8 mouse cellular contexts compared by ENCODE assay signal in genomic region chr2:180222250-180222649, GRCm38 (mm10). TPM values are rescaled to one million over a fixed set of nuclear protein-coding genes. Genes with fewer than 3 reads are reported as not detected.
DNase-seq lines count a peak whose midpoint lies in the region; ATAC-seq lines count a peak whose summit lies in the region.

No protein-coding gene starts in this region.

- H3K9ac ChIP-seq in hindbrain, embryonic 11.5 days (ENCODE audit: low read depth, low read length): no peak overlapping the region
- H3K9ac ChIP-seq in liver, embryonic 12.5 days: no peak overlapping the region

- DNase-seq in CD4-positive, CD25-positive, alpha-beta regulatory T cell, adult 2 months (ENCODE audit: low read depth, low spot score): peak; percentile 18
- peak; percentile 96 for DNase-seq in ZHBTc4 (ENCODE audit: low read depth, low spot score)
- DNase-seq in hindbrain, embryonic 11.5 days (ENCODE audit: low spot score): peak; percentile 52
- DNase-seq in cerebellum, adult 9-10 months: no peak

- WGBS in hindbrain, embryonic 11.5 days: 16% methylated on average over 6 of the region's 6 CpGs
- 32% methylated on average over 6 of the region's 6 CpGs for WGBS in liver, embryonic 12.5 days (ENCODE audit: insufficient replicate concordance)

- peaks cover 9% of the 10 kb centered on the region; the same call in 1 of the 2 replicates for H3K4me1 ChIP-seq in hindbrain, embryonic 11.5 days (replicated peaks; ENCODE audit: control insufficient read depth, insufficient read depth, low read length)
- peaks cover 37% of the 10 kb centered on the region for H3K4me1 ChIP-seq in liver, embryonic 12.5 days

- H3K36me3 ChIP-seq in hindbrain, embryonic 11.5 days (ENCODE audit: control insufficient read depth, insufficient read depth, low read length): no peaks in the 10 kb centered on the region
- H3K36me3 ChIP-seq in liver, embryonic 12.5 days: no peaks in the 10 kb centered on the region

- H3K4me3 ChIP-seq in hindbrain, embryonic 11.5 days (ENCODE audit: low read depth, low read length): no peak overlapping the region
- H3K4me3 ChIP-seq in liver, embryonic 12.5 days: no peak overlapping the region

- H3K27me3 ChIP-seq in hindbrain, embryonic 11.5 days (ENCODE audit: control insufficient read depth, insufficient read depth, low read length): peaks cover 24% of the 10 kb centered on the region
- H3K27me3 ChIP-seq in liver, embryonic 12.5 days (replicated peaks): peaks cover 60% of the 10 kb centered on the region

- ATAC-seq in CD4-positive, CD25-positive, alpha-beta regulatory T cell, adult 4 months: no peak
- ATAC-seq in hindbrain, embryonic 11.5 days (ENCODE audit: low FRiP score): 0 out of 2 replicates have a peak, but pooled peaks have one; percentile 13
- peak; percentile 13; the same call in 1 of the 2 replicates for ATAC-seq in liver, embryonic 12.5 days
- ATAC-seq in megakaryocyte, adult 5-6 weeks (ENCODE audit: poor library complexity, severe bottlenecking): no peak
- no peak for ATAC-seq in monocyte, adult 5-6 weeks (replicated peaks; ENCODE audit: insufficient number of reproducible peaks, low FRiP score, low TSS enrichment, poor library complexity, severe bottlenecking)

- H3K4me2 ChIP-seq in hindbrain, embryonic 11.5 days (replicated peaks; ENCODE audit: low read depth, low read length): no peak overlapping the region; the same call in 1 of the 2 replicates
- no peak overlapping the region; the same call in 1 of the 2 replicates for H3K4me2 ChIP-seq in liver, embryonic 12.5 days

- no peak overlapping the region for H3K27ac ChIP-seq in hindbrain, embryonic 11.5 days (ENCODE audit: low read depth, low read length)
- H3K27ac ChIP-seq in liver, embryonic 12.5 days: no peak overlapping the region

- no peaks in the 10 kb centered on the region for H3K9me3 ChIP-seq in hindbrain, embryonic 11.5 days (ENCODE audit: control insufficient read depth, low read length)
- no peaks in the 10 kb centered on the region for H3K9me3 ChIP-seq in liver, embryonic 12.5 days (replicated peaks)

RNA-seq across cellular contexts. Expression of gene Lama5, which starts 3.4 kb away (rescaled TPM):
- 1 to 10 TPM in 1 of 2 experiments, under 1 TPM in 1; 0.30 to 1.4 TPM for polyA plus RNA-seq in CD4-positive, CD25-positive, alpha-beta regulatory T cell, adult 4 months (2017; shearing (Covaris generic))
- polyA plus RNA-seq in hindbrain, embryonic 11.5 days (2014; fragmentation: Nextera tagmentation; extraction: Ambion mirVana): 3.3 and 4.4 TPM in 2 replicates
- polyA plus RNA-seq in liver, embryonic 12.5 days (2016; fragmentation: Nextera tagmentation; extraction: Ambion mirVana): 4.1 and 4.3 TPM in 2 replicates
- total RNA-seq in megakaryocyte, adult 5-6 weeks (2015): 0.48 and 0.83 TPM in 2 replicates
- total RNA-seq in megakaryocyte, adult 5-6 weeks (2017): 0.18 and 4.0 TPM in 2 replicates
- 0.29 to 7.1 TPM (median 0.29 TPM) in 3 replicates for total RNA-seq in monocyte, adult 5-6 weeks (2017)

RNA-seq across cellular contexts. Expression of gene Rps21, which starts 34.9 kb away (rescaled TPM):
- polyA plus RNA-seq in CD4-positive, CD25-positive, alpha-beta regulatory T cell, adult 4 months (2017; shearing (Covaris generic)): 1,000 to 10,000 TPM in 1 of 2 experiments, 100 to 1,000 TPM in 1; 875 to 1,561 TPM
- polyA plus RNA-seq in hindbrain, embryonic 11.5 days (2014; fragmentation: Nextera tagmentation; extraction: Ambion mirVana): 432 and 442 TPM in 2 replicates
- 560 and 561 TPM in 2 replicates for polyA plus RNA-seq in liver, embryonic 12.5 days (2016; fragmentation: Nextera tagmentation; extraction: Ambion mirVana)
- 1,036 and 1,070 TPM in 2 replicates for total RNA-seq in megakaryocyte, adult 5-6 weeks (2015)
- total RNA-seq in megakaryocyte, adult 5-6 weeks (2017): 1,935 and 2,289 TPM in 2 replicates
- 1,771 to 2,174 TPM (median 1,777 TPM) in 3 replicates for total RNA-seq in monocyte, adult 5-6 weeks (2017)

RNA-seq across cellular contexts. Expression of gene Adrm1, which starts 51.0 kb away (rescaled TPM):
- polyA plus RNA-seq in CD4-positive, CD25-positive, alpha-beta regulatory T cell, adult 4 months (2017; shearing (Covaris generic)): 100 to 1,000 TPM in 1 of 2 experiments, 10 to 100 TPM in 1; 83.1 to 115 TPM
- polyA plus RNA-seq in hindbrain, embryonic 11.5 days (2014; fragmentation: Nextera tagmentation; extraction: Ambion mirVana): 174 and 183 TPM in 2 replicates
- 176 and 189 TPM in 2 replicates for polyA plus RNA-seq in liver, embryonic 12.5 days (2016; fragmentation: Nextera tagmentation; extraction: Ambion mirVana)
- total RNA-seq in megakaryocyte, adult 5-6 weeks (2015): 55.7 and 58.0 TPM in 2 replicates
- 32.0 and 39.1 TPM in 2 replicates for total RNA-seq in megakaryocyte, adult 5-6 weeks (2017)
- total RNA-seq in monocyte, adult 5-6 weeks (2017): 50.1 to 102 TPM (median 65.6 TPM) in 3 replicates

RNA-seq across cellular contexts. Expression of gene Cables2, which starts 51.0 kb away (rescaled TPM):
- polyA plus RNA-seq in CD4-positive, CD25-positive, alpha-beta regulatory T cell, adult 4 months (2017; shearing (Covaris generic)): 1 to 10 TPM; 5.2 to 8.1 TPM
- 14.0 and 16.8 TPM in 2 replicates for polyA plus RNA-seq in hindbrain, embryonic 11.5 days (2014; fragmentation: Nextera tagmentation; extraction: Ambion mirVana)
- 9.6 and 10.4 TPM in 2 replicates for polyA plus RNA-seq in liver, embryonic 12.5 days (2016; fragmentation: Nextera tagmentation; extraction: Ambion mirVana)
- 16.0 and 16.4 TPM in 2 replicates for total RNA-seq in megakaryocyte, adult 5-6 weeks (2015)
- total RNA-seq in megakaryocyte, adult 5-6 weeks (2017): 12.1 and 12.8 TPM in 2 replicates
- 16.9 to 23.7 TPM (median 20.6 TPM) in 3 replicates for total RNA-seq in monocyte, adult 5-6 weeks (2017)

Comparison
In these comparisons a context has a peak if more than half of its experiments do, and no peak if none do; other contexts are left out.
1. ATAC-seq: peak in hindbrain, embryonic 11.5 days (single experiment) and liver, embryonic 12.5 days (single experiment); none in CD4-positive, CD25-positive, alpha-beta regulatory T cell, adult 4 months (single experiment), megakaryocyte, adult 5-6 weeks (single experiment) and monocyte, adult 5-6 weeks (single experiment).